Mouse (Mus musculus) lung, postnatal 0 days (tissue): Measurements from ENCODE around the gene Pdpn.

Experiments
- CTCF ChIP-seq: IDR thresholded peaks from 2 replicates; pipeline ENCODE4 v1.5.1; 2016; ENCODE audit warnings: antibody characterized with exemption, mild to moderate bottlenecking
- EP300 ChIP-seq: IDR thresholded peaks from 2 replicates; pipeline ENCODE4 v1.6.1; 2016; ENCODE audit warnings: antibody characterized with exemption, mild to moderate bottlenecking, control low read depth

- TF ChIP-seq CTCF (no peak), EP300 (no peak)
Measured at GRCm38 (mm10) chr4:143288880-143289279, 10.5 kb downstream of the Pdpn start.
